Mouse (Mus musculus) neural tube, embryonic 15.5 days (tissue): ENCODE data around the gene Usp35. TPM values are rescaled to one million over a fixed set of nuclear protein-coding genes. Genes with fewer than 3 reads are reported as not detected.
A peak's percentile ranks its signal among the peaks of the same experiment; 100 is the strongest.

Source experiments
- ATAC-seq: fragments of 200-750 bp; cut with Nextera tagmentation; 2 replicates; pipeline ENCODE4 v1.8.0; 2017; ENCODE audit warnings: mild to moderate bottlenecking, moderate TSS enrichment, moderate library complexity; ENCODE audit not compliant: low FRiP score
- H3K27ac ChIP-seq: fragments of 300-500 bp; sonication (generic); replicated peaks from 2 replicates; pipeline ENCODE4 v1.5.1; 2015; ENCODE audit warnings: mild to moderate bottlenecking, inconsistent platforms
- H3K27me3 ChIP-seq: fragments of 300-500 bp; sonication (generic); replicated peaks from 2 replicates; pipeline ENCODE4 v1.6.1; 2015; ENCODE audit warnings: inconsistent platforms
- H3K36me3 ChIP-seq: fragments of 300-500 bp; sonication (generic); 2 replicates; pipeline ENCODE4 v1.6.1; 2015; ENCODE audit warnings: inconsistent platforms
- H3K4me1 ChIP-seq: fragments of 300-500 bp; sonication (generic); 2 replicates; pipeline ENCODE4 v1.6.1; 2015; ENCODE audit warnings: inconsistent platforms
- H3K4me2 ChIP-seq: fragments of 300-500 bp; sonication (generic); 2 replicates; pipeline ENCODE4 v1.6.1; 2015; ENCODE audit warnings: inconsistent platforms, mild to moderate bottlenecking, moderate library complexity
- H3K4me3 ChIP-seq: fragments of 300-500 bp; sonication (generic); replicated peaks from 2 replicates; pipeline ENCODE4 v1.5.1; 2015; ENCODE audit warnings: mild to moderate bottlenecking, inconsistent platforms
- H3K9ac ChIP-seq: fragments of 300-500 bp; sonication (generic); replicated peaks from 2 replicates; pipeline ENCODE4 v1.6.1; 2015; ENCODE audit warnings: mild to moderate bottlenecking, inconsistent platforms
- H3K9me3 ChIP-seq: fragments of 300-500 bp; sonication (generic); replicated peaks from 2 replicates; pipeline ENCODE4 v1.6.1; 2016; ENCODE audit warnings: inconsistent platforms
- WGBS: fragments of 180-500 bp; shearing (Covaris S2); methylation state at CpG from one replicate; pipeline ENCODE4 v1.1.7; 2015; ENCODE audit warnings: mixed read lengths; 5-methylcytosine and 5-hydroxymethylcytosine counted together
- polyA plus RNA-seq: library from polyadenylated mRNA; unstranded; fragments of >200 nt; fragmentation: Nextera tagmentation; extraction: Ambion mirVana; gene quantifications from 2 replicates; pipeline ENCODE4 v1.2.1, GENCODE M21; 2015

Gene Usp35
- polyA plus RNA-seq, 1 experiment from 2014 or later, result 3.6 TPM

- Histone ChIP-seq H3K27ac (no peak overlapping the region), H3K9me3 (no peaks in the 10 kb centered on the region), H3K27me3 (no peaks in the 10 kb centered on the region), H3K9ac (no peak overlapping the region), H3K4me3 (no peak overlapping the region), H3K36me3 (peaks cover 25% of the 10 kb centered on the region), H3K4me1 (no peaks in the 10 kb centered on the region), H3K4me2 (no peak overlapping the region)
- ATAC-seq, result no peak
- 94% methylated on average over 2 of the region's 2 CpGs for WGBS
Measured at GRCm38 (mm10) chr7:97298279-97298678, 33.5 kb downstream of the Usp35 start.

GRCm38 (mm10) chr7:97297466-97297865 lies 34.4 kb downstream of the Usp35 start:
- ATAC-seq, result peak; percentile 53
- no peak overlapping the region for H3K4me3 ChIP-seq

DNA sequence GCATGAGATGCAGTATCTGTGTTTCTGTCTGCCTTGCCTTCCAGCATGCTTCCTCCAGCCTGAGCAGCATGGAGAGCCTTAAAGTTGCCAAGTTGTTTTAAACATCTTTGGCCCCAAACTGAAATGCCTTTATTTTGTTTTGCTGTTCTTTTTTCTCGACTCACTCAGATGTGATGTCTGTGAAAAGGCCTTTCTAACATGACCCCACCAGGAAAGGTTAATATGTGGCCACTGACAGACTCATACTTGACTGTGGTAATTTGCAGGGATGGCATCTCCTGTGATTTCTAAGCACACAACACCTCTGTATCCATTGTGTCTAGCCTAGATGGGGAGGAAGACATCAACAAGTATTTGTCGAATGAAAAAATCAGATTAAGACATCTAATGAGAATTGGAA lies 34.8 kb downstream of the Usp35 start:
- Histone ChIP-seq H3K9me3 (no peaks in the 10 kb centered on the region), H3K4me3 (no peak overlapping the region), H3K27ac (no peak overlapping the region), H3K27me3 (no peaks in the 10 kb centered on the region), H3K4me1 (no peaks in the 10 kb centered on the region), H3K4me2 (no peak overlapping the region), H3K36me3 (peaks cover 12% of the 10 kb centered on the region), H3K9ac (no peak overlapping the region)
- 60% methylated on average over 2 of the region's 2 CpGs for WGBS
- ATAC-seq, result no peak

More at GRCm38 (mm10) chr7:97297466-97297865, 34.4 kb downstream of the Usp35 start:
- H3K9ac ChIP-seq, result no peak overlapping the region
- no peaks in the 10 kb centered on the region for H3K27me3 ChIP-seq
- peaks cover 16% of the 10 kb centered on the region for H3K36me3 ChIP-seq
- H3K9me3 ChIP-seq, result no peaks in the 10 kb centered on the region
- H3K4me1 ChIP-seq, result no peaks in the 10 kb centered on the region
- H3K27ac ChIP-seq, result no peak overlapping the region
- H3K4me2 ChIP-seq, result no peak overlapping the region
- WGBS, result 2% methylated on average over 2 of the region's 2 CpGs

DNA sequence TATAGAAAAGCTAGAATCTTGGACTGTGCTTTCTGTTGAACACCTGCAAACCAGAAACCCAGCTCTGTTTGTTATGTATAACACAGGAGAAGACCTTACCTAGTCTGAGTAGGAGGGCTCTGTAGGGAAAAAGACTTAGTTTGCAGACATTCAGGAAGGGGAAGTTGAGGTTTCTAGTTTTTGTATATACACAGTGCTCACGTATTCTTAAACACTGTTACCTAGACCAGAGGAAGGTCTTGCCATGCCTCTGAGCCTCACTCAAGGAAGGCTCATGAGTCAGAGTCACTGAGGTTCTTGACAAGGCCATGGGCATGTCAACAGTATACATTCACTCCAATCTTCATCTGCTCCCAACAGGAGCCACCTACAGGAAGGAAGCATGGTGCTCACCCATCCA lies 60.8 kb downstream of the Usp35 start:
- Histone ChIP-seq H3K27me3 (no peaks in the 10 kb centered on the region), H3K36me3 (0 out of 2 replicates have a peak, but pooled peaks cover 3% of the 10 kb centered on the region), H3K4me1 (no peaks in the 10 kb centered on the region), H3K4me2 (no peak overlapping the region), H3K9me3 (no peaks in the 10 kb centered on the region), H3K27ac (no peak overlapping the region), H3K4me3 (no peak overlapping the region), H3K9ac (no peak overlapping the region)
- WGBS, result 92% methylated on average over 1 of the region's 1 CpGs
- no peak for ATAC-seq

- ATAC-seq, result no peak
Measured at GRCm38 (mm10) chr7:97270367-97270766, 61.5 kb downstream of the Usp35 start.

DNA sequence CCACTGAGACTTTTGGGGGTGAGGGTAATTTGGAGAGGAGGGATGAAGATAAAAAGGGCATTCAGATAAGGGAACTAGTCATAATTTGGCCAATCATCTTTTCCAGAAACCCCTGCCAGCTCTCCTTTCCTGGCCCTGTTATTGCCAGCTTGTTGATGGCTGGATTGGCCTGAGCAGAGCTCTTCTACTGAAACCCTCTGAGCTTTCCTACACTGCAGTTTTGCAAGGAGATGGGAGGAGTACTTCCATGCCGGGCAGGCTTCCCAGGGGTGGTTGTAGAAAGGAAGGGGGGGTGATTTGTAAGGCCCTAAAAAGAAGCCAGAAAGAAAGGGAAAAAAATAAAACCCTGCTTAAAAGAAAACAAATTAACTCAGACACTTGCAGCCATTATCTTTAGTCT lies 69.3 kb downstream of the Usp35 start:
- Histone ChIP-seq H3K27me3 (no peaks in the 10 kb centered on the region), H3K4me1 (no peaks in the 10 kb centered on the region), H3K4me2 (no peak overlapping the region), H3K4me3 (no peak overlapping the region), H3K9ac (no peak overlapping the region), H3K27ac (no peak overlapping the region), H3K9me3 (no peaks in the 10 kb centered on the region), H3K36me3 (no peaks in the 10 kb centered on the region)
- 33% methylated on average over 1 of the region's 1 CpGs for WGBS
- no peak for ATAC-seq

More at GRCm38 (mm10) chr7:97270367-97270766, 61.5 kb downstream of the Usp35 start:
- no peak overlapping the region for H3K4me3 ChIP-seq
- H3K4me1 ChIP-seq, result no peaks in the 10 kb centered on the region
- H3K27ac ChIP-seq, result no peak overlapping the region
- no peak overlapping the region for H3K9ac ChIP-seq
- H3K36me3 ChIP-seq, result 0 out of 2 replicates have a peak, but pooled peaks cover 3% of the 10 kb centered on the region
- H3K4me2 ChIP-seq, result no peak overlapping the region
- H3K27me3 ChIP-seq, result no peaks in the 10 kb centered on the region
- H3K9me3 ChIP-seq, result no peaks in the 10 kb centered on the region

Other genes with a start within 250 kb of the Usp35 start
- 6.4 and 6.8 TPM in 2 replicates for gene Kctd21, start 307 bp upstream of the Usp35 start, polyA plus RNA-seq
- gene Alg8, start 39.6 kb upstream of the Usp35 start, polyA plus RNA-seq, result 12.8 and 19.4 TPM in 2 replicates
- 469 and 526 TPM in 2 replicates for gene Ndufc2, start 68.0 kb upstream of the Usp35 start, polyA plus RNA-seq
- gene Thrsp, start 85.7 kb upstream of the Usp35 start, polyA plus RNA-seq, result 1.5 and 2.1 TPM in 2 replicates
- 2.1 and 3.0 TPM in 2 replicates for gene Kctd14, start 119.3 kb upstream of the Usp35 start, polyA plus RNA-seq
- 39.2 and 39.5 TPM in 2 replicates for gene Ints4, start 148.9 kb upstream of the Usp35 start, polyA plus RNA-seq
- 56.8 and 58.3 TPM in 2 replicates for gene Aamdc, start 247.5 kb upstream of the Usp35 start, polyA plus RNA-seq
- 24.3 and 25.2 TPM in 2 replicates for gene Rsf1, start 247.9 kb upstream of the Usp35 start, polyA plus RNA-seq